Mouse (Mus musculus) CH12.LX (cell line): Measurements from ENCODE around the gene Cd300e. TPM values are rescaled to one million over a fixed set of nuclear protein-coding genes. Genes with fewer than 3 reads are reported as not detected.

ENCODE experiments used
- DNase-seq: peaks from one replicate; pipeline ENCODE4 v3.0.0-alpha.2; 2013; ENCODE audit errors: extremely low read depth
- H3K27ac ChIP-seq: 2 replicates; pipeline ENCODE4 v1.5.1; 2012; ENCODE audit warnings: low read depth, mild to moderate bottlenecking, control low read depth, moderate library complexity; ENCODE audit not compliant: insufficient read depth
- H3K27me3 ChIP-seq: replicated peaks from 2 replicates; pipeline ENCODE3; 2012; ENCODE audit warnings: inconsistent platforms
- H3K36me3 ChIP-seq, 2 experiments: replicated peaks in 1 of 2; 2 replicates each; pipeline versions ENCODE3 to v1.6.1; 2012; ENCODE audit warnings: inconsistent platforms in 1 of 2, low read length in 1 of 2, mild to moderate bottlenecking in 1 of 2, mixed read lengths in 1 of 2, moderate library complexity in 1 of 2; ENCODE audit not compliant: control insufficient read depth in 1 of 2, insufficient read depth in 1 of 2
- H3K4me1 ChIP-seq, 2 experiments: 2 replicates each; pipeline ENCODE4 v1.6.1; 2012; ENCODE audit warnings: inconsistent platforms in 1 of 2, moderate library complexity in 1 of 2; ENCODE audit not compliant: insufficient read depth in 2 of 2, control insufficient read depth in 1 of 2
- H3K4me2 ChIP-seq: 2 replicates; pipeline ENCODE4 v1.6.1; 2012; ENCODE audit warnings: low read depth, mild to moderate bottlenecking, control low read depth; ENCODE audit not compliant: poor library complexity, insufficient read depth, severe bottlenecking
- H3K4me3 ChIP-seq, 3 experiments: fragments of 150-350 bp in 1 of 3; sonication (generic) in 1 of 3; replicated peaks in 1 of 3; 2 replicates each; pipeline versions ENCODE3 to v1.5.1; 2011 to 2012; ENCODE audit warnings: low read depth in 2 of 3, low read length in 2 of 3, mild to moderate bottlenecking in 2 of 3, moderate library complexity in 2 of 3, control low read depth in 1 of 3, improper control_type of control experiment in 1 of 3, inconsistent platforms in 1 of 3, mixed read lengths in 1 of 3; ENCODE audit not compliant: poor library complexity in 1 of 3
- H3K79me2 ChIP-seq: replicated peaks from 2 replicates; pipeline ENCODE4 v1.6.1; 2012; ENCODE audit warnings: mild to moderate bottlenecking, moderate library complexity; ENCODE audit not compliant: control insufficient read depth, poor library complexity, insufficient read depth, severe bottlenecking; ENCODE audit errors: extremely low read depth
- H3K9ac ChIP-seq: 2 replicates; pipeline ENCODE4 v1.6.1; 2012; ENCODE audit warnings: low read depth, mild to moderate bottlenecking, control low read depth, moderate library complexity; ENCODE audit not compliant: insufficient read depth
- H3K9me3 ChIP-seq: replicated peaks from 2 replicates; pipeline ENCODE3; 2012; ENCODE audit warnings: low read length, inconsistent platforms, mixed read lengths
- BHLHE40 ChIP-seq: IDR thresholded peaks from 2 replicates; pipeline ENCODE4 v1.6.1; 2011; ENCODE audit warnings: mild to moderate bottlenecking, low read depth, low read length, improper control_type of control experiment
- CHD1 ChIP-seq: IDR thresholded peaks from 2 replicates; pipeline ENCODE4 v1.6.1; 2012; ENCODE audit warnings: low read depth, low read length, improper control_type of control experiment, inconsistent platforms
- CHD2 ChIP-seq: IDR thresholded peaks from 2 replicates; pipeline ENCODE4 v1.6.1; 2011; ENCODE audit warnings: low read length, improper control_type of control experiment
- ELF1 ChIP-seq: IDR thresholded peaks from 2 replicates; pipeline ENCODE4 v1.6.1; 2014; ENCODE audit warnings: low read depth, mild to moderate bottlenecking, inconsistent platforms, low read length, improper control_type of control experiment
- EP300 ChIP-seq: IDR thresholded peaks from 2 replicates; pipeline ENCODE4 v1.6.1; 2011; ENCODE audit warnings: low read length, improper control_type of control experiment
- KAT2A ChIP-seq: IDR thresholded peaks from 2 replicates; pipeline ENCODE4 v1.6.1; 2012; ENCODE audit warnings: low read length, improper control_type of control experiment, inconsistent platforms; ENCODE audit not compliant: insufficient replicate concordance
- MAFK ChIP-seq: IDR thresholded peaks from 2 replicates; pipeline ENCODE4 v1.6.1; 2011; ENCODE audit warnings: low read length, improper control_type of control experiment; ENCODE audit not compliant: insufficient replicate concordance
- MAX ChIP-seq: IDR thresholded peaks from 2 replicates; pipeline ENCODE4 v1.6.1; 2011; ENCODE audit warnings: low read length, improper control_type of control experiment
- MEF2A ChIP-seq: IDR thresholded peaks from 2 replicates; pipeline ENCODE4 v1.6.1; 2014; ENCODE audit warnings: low read depth, mild to moderate bottlenecking, inconsistent platforms, low read length, improper control_type of control experiment, borderline replicate concordance
- NRF1 ChIP-seq: IDR thresholded peaks from 2 replicates; pipeline ENCODE4 v1.6.1; 2014; ENCODE audit warnings: low read depth, mild to moderate bottlenecking, inconsistent platforms, low read length, improper control_type of control experiment, moderate library complexity
- PAX5 ChIP-seq: IDR thresholded peaks from 2 replicates; pipeline ENCODE4 v1.6.1; 2012; ENCODE audit warnings: low read length, inconsistent platforms, mixed read lengths
- POLR2AphosphoS2 ChIP-seq: IDR thresholded peaks from 2 replicates; pipeline ENCODE4 v1.6.1; 2011; ENCODE audit warnings: low read depth, low read length, improper control_type of control experiment
- UBTF ChIP-seq: IDR thresholded peaks from 2 replicates; pipeline ENCODE4 v1.6.1; 2012; ENCODE audit warnings: low read depth, mild to moderate bottlenecking, inconsistent platforms, low read length, improper control_type of control experiment, moderate library complexity
- USF2 ChIP-seq: conservative IDR thresholded peaks from 2 replicates; pipeline ENCODE4 v1.6.1; 2011; ENCODE audit warnings: low read depth, low read length, improper control_type of control experiment
- ZC3H11A ChIP-seq: IDR thresholded peaks from 2 replicates; pipeline ENCODE4 v1.6.1; 2012; ENCODE audit warnings: low read depth, mild to moderate bottlenecking, inconsistent platforms, low read length, improper control_type of control experiment
- ZMIZ1 ChIP-seq: IDR thresholded peaks from 2 replicates; pipeline ENCODE4 v1.6.1; 2012; ENCODE audit warnings: low read depth, mild to moderate bottlenecking, inconsistent platforms, low read length, improper control_type of control experiment
- dilution Hi-C: fragments of 300-500 bp; cut with MboI; formaldehyde crosslinking; loops from 2 replicates; pipeline ENCODE4 v1.14.3; 2020; ENCODE audit warnings: low sequenced_read_pairs; ENCODE audit not compliant: extremely low pct_unique_long_range_greater_than_20kb, extremely low pct_ligation_motif_present
- in situ Hi-C: fragments of 300-500 bp; cut with MboI; formaldehyde crosslinking; loops from 3 replicates; pipeline ENCODE4 v1.14.3; 2019; ENCODE audit warnings: low sequenced_read_pairs, low pct_ligation_motif_present, low pct_unique_long_range_greater_than_20kb, mixed read lengths
- polyA plus RNA-seq: library from polyadenylated mRNA; unstranded; fragments of >175 nt; gene quantifications from 2 replicates; pipeline ENCODE4 v1.2.1, GENCODE M21; 2012; ENCODE audit warnings: low read depth; ENCODE audit not compliant: insufficient read length
- total RNA-seq, 2 experiments: library from RNA; depleted of rRNA; stranded (reverse); fragments of 300-350 nt in 1 of 2; fragments of >200 nt in 1 of 2; gene quantifications; 2 replicates each; pipeline ENCODE4 v1.2.3; 2012 to 2014

Cd300e gene
- not detected in 2 replicates for total RNA-seq (2012; rRNA removed)
- not detected in 2 replicates for total RNA-seq (2014; rRNA removed)
- polyA plus RNA-seq, result not detected in 2 replicates

GRCm38 (mm10) chr11:115062077-115062476, at the start of gene Cd300e:
Gene Cd300e, minus strand, starts transcription at chr11:115062177.
- H3K27me3 ChIP-seq, result peaks cover 80% of the 10 kb centered on the region
- no peak for DNase-seq
- peaks cover 9 to 15% of the 10 kb centered on the region in 2 experiments for H3K4me1 ChIP-seq
- no peaks in the 10 kb centered on the region for H3K79me2 ChIP-seq
- H3K27ac ChIP-seq, result no peak within 1 kb of the TSS
- no peaks in the 10 kb centered on the region for H3K9me3 ChIP-seq
- H3K9ac ChIP-seq, result no peak within 1 kb of the TSS
- no peak within 1 kb of the TSS for H3K4me2 ChIP-seq
- TF ChIP-seq CHD1 (no peak), KAT2A (no peak), NRF1 (no peak), MEF2A (no peak)
- TF ChIP-seq, all 38 proteins: peak for 0
- H3K36me3 ChIP-seq, result no peaks in the 10 kb centered on the region
- dilution Hi-C loops, result no loop called here
- no peak within 1 kb of the TSS for H3K4me3 ChIP-seq
- in situ Hi-C loops, result no loop called here

- DNase-seq, result no peak
- Histone ChIP-seq H3K36me3 (peaks cover 3 to 11% of the 10 kb centered on the region in 2 experiments), H3K4me1 (peaks cover 20 to 48% of the 10 kb centered on the region in 2 experiments), H3K4me3 (no peak overlapping the region), H3K27ac (no peak overlapping the region), H3K27me3 (no peaks in the 10 kb centered on the region), H3K9ac (no peak overlapping the region), H3K79me2 (no peaks in the 10 kb centered on the region), H3K4me2 (no peak overlapping the region), H3K9me3 (peaks cover 4% of the 10 kb centered on the region)
- TF ChIP-seq EP300 (no peak), UBTF (no peak), PAX5 (no peak), POLR2AphosphoS2 (no peak), ZMIZ1 (no peak), MAX (no peak), ELF1 (no peak), BHLHE40 (no peak)
- in situ Hi-C loops (no loop called here), dilution Hi-C loops (no loop called here)
Observed at GRCm38 (mm10) chr11:115110271-115110670, 48.3 kb upstream of the Cd300e start.

- TF ChIP-seq NRF1, result no peak
- no peak for TF ChIP-seq USF2
- TF ChIP-seq UBTF, result no peak
- no peak for TF ChIP-seq ZC3H11A
- TF ChIP-seq CHD2, result no peak
- no peak for TF ChIP-seq ELF1
- TF ChIP-seq PAX5, result no peak
- TF ChIP-seq MAFK, result peak; percentile 91
- no peak overlapping the region for H3K27ac ChIP-seq
Observed at GRCm38 (mm10) chr11:115108176-115108575, 46.2 kb upstream of the Cd300e start.

More at GRCm38 (mm10) chr11:115108176-115108575, 46.2 kb upstream of the Cd300e start:
- Histone ChIP-seq H3K27me3 (no peaks in the 10 kb centered on the region), H3K4me3 (no peak overlapping the region), H3K79me2 (no peaks in the 10 kb centered on the region), H3K9me3 (peaks cover 8% of the 10 kb centered on the region), H3K4me1 (peaks cover 31 to 66% of the 10 kb centered on the region in 2 experiments), H3K36me3 (no peaks in the 10 kb centered on the region), H3K9ac (no peak overlapping the region), H3K4me2 (no peak overlapping the region)
- DNase-seq, result no peak
- dilution Hi-C loops (no loop called here), in situ Hi-C loops (no loop called here)
